Mouse (Mus musculus): ENCODE measurements around the gene Hoxd10. TPM values are rescaled to one million over a fixed set of nuclear protein-coding genes. Genes with fewer than 3 reads are reported as not detected.

Hoxd10 gene
- polyA plus RNA-seq, 1 experiment from 2014 or later, result not detected

DNA sequence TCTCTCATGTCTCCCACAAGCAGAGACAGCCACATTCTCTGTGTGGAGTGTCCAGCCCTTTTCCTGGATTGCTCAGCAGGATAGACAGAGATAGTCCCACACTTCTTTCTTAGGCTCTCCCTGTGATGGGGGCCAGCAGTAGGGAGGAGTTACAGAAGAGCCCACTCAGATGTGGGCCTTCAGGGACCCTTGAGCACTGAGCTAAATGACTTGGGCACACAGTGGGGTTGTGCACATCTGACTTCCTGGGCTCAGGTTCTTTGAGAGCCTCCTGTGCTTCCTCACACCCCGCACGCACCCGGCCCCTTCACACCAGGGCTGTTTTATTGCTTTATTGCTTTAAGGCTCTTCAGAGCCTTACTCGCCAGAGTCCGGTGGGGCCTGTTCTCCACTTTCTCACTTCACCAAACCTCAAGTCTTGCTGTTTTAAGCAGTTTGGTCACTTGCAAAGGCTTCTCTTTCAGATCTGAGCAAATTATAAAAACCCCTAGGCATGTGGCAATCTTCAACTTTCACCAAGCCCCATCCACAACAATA lies 29.3 kb downstream of the Hoxd10 start:
- H3K4me3 ChIP-seq, result no peak overlapping the region
- no peak for ATAC-seq (replicated peaks; ENCODE audit: insufficient number of reproducible peaks, insufficient read depth, low FRiP score, low read depth)
- peaks cover 2% of the 10 kb centered on the region; the same call in 1 of the 2 replicates for H3K4me1 ChIP-seq (replicated peaks)
- no peak overlapping the region for H3K27ac ChIP-seq
- H3K36me3 ChIP-seq, result no peaks in the 10 kb centered on the region
- no peak overlapping the region for H3K4me2 ChIP-seq
- WGBS, result 7% methylated on average over 5 of the region's 5 CpGs
- H3K27me3 ChIP-seq, result peaks cover 98% of the 10 kb centered on the region
- H3K9ac ChIP-seq, result no peak overlapping the region
- H3K9me3 ChIP-seq (replicated peaks), result no peaks in the 10 kb centered on the region

- ATAC-seq (replicated peaks; ENCODE audit: insufficient number of reproducible peaks, insufficient read depth, low FRiP score, low read depth), result no peak
- H3K4me2 ChIP-seq, result no peak overlapping the region
- H3K36me3 ChIP-seq, result no peaks in the 10 kb centered on the region
- H3K27ac ChIP-seq, result no peak overlapping the region
- H3K27me3 ChIP-seq, result peaks cover 98% of the 10 kb centered on the region
- H3K9ac ChIP-seq, result no peak overlapping the region
- H3K4me3 ChIP-seq, result no peak overlapping the region
- 15% methylated on average over 6 of the region's 6 CpGs for WGBS
- H3K9me3 ChIP-seq (replicated peaks), result no peaks in the 10 kb centered on the region
- H3K4me1 ChIP-seq (replicated peaks), result 0 out of 2 replicates have a peak, but pooled peaks cover 2% of the 10 kb centered on the region
These were observed 30.2 kb downstream of the Hoxd10 start for GRCm38 (mm10) chr2:74721882-74722281.

DNA sequence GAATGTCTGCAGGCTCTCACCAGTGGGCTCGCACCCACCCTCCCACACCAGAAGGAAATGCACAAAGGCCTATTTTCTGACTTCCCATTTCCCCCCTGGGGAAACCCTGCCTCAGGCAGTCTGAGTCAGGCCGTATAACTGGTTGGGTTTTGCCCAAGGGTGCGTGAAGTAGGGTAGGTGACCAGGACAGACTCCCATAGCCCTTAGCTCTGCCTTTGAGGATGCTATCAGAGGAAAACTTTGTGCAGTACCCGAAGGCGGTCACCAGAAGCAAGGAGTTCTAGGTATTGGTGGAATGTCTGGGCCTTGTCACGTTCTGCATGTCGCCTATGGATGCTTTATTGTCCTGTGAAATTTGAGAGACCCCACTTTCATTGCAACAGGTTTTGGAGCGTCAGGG lies 31.2 kb downstream of the Hoxd10 start:
- Histone ChIP-seq H3K4me3 (no peak overlapping the region), H3K27me3 (peaks cover 98% of the 10 kb centered on the region), H3K9ac (no peak overlapping the region), H3K36me3 (no peaks in the 10 kb centered on the region), H3K4me1 (replicated peaks) (peaks cover 9% of the 10 kb centered on the region), H3K4me2 (no peak overlapping the region), H3K9me3 (replicated peaks) (no peaks in the 10 kb centered on the region), H3K27ac (no peak overlapping the region)
- no peak for ATAC-seq (replicated peaks; ENCODE audit: insufficient number of reproducible peaks, insufficient read depth, low FRiP score, low read depth)
- WGBS, result 16% methylated on average over 8 of the region's 8 CpGs

DNA sequence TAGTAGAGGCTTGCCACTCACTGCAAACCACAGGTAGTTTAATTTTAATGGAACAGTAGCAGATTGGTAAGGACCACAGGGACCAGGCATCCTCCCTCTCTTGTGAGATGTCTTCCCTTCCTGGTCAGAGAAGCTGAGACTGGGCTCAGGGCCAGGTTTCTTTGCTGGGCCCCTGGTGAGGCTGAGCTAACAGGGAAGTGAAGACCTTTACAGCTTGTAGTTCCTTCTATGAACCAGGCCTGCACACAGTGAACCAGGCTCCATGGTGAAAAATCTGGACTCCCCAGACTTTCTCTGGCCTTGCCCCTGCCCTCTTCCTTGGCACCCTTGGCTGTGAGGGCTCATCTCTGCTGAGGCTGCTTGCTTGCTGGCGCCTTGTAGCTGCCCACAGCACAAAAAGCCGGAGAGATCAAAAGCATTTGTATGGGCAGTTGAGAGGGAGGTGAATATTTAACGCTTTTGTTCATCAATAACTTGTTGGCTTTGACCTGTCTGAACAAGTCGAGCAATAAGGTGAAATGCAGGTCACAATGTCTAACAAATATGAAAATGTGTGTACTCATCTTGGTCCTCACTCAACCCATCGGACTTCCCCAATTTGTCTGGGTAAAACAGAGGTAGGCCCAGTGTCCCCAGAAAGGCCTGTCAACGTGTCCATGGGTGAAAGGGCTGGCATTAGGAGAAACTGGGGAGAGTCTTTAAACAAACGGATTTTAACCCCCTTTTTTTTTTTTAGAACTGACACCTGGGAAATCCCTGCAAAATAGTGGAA lies 32.7 kb downstream of the Hoxd10 start:
- no peaks in the 10 kb centered on the region for H3K36me3 ChIP-seq
- H3K4me2 ChIP-seq, result no peak overlapping the region
- no peaks in the 10 kb centered on the region for H3K9me3 ChIP-seq (replicated peaks)
- H3K27me3 ChIP-seq, result peaks cover 100% of the 10 kb centered on the region
- 32% methylated on average over 7 of the region's 7 CpGs for WGBS
- no peak overlapping the region for H3K9ac ChIP-seq
- no peak overlapping the region for H3K4me3 ChIP-seq
- H3K4me1 ChIP-seq (replicated peaks), result peaks cover 9% of the 10 kb centered on the region
- no peak overlapping the region for H3K27ac ChIP-seq
- ATAC-seq (replicated peaks; ENCODE audit: insufficient number of reproducible peaks, insufficient read depth, low FRiP score, low read depth), result no peak

GRCm38 (mm10) chr2:74725171-74725570 lies 33.4 kb downstream of the Hoxd10 start:
- WGBS, result 16% methylated on average over 17 of the region's 17 CpGs
- Histone ChIP-seq H3K9ac (no peak overlapping the region), H3K4me1 (replicated peaks) (peaks cover 9% of the 10 kb centered on the region), H3K4me2 (no peak overlapping the region), H3K9me3 (replicated peaks) (no peaks in the 10 kb centered on the region), H3K27me3 (peaks cover 98% of the 10 kb centered on the region), H3K36me3 (no peaks in the 10 kb centered on the region), H3K4me3 (no peak overlapping the region), H3K27ac (no peak overlapping the region)
- ATAC-seq (replicated peaks; ENCODE audit: insufficient number of reproducible peaks, insufficient read depth, low FRiP score, low read depth), result no peak

GRCm38 (mm10) chr2:74726551-74726950 lies 34.8 kb downstream of the Hoxd10 start, which contains the start of gene Gm28230:
Gm28230 (plus strand) TSS chr2:74726728.
- Histone ChIP-seq H3K27me3 (peaks cover 98% of the 10 kb centered on the region), H3K4me2 (peak within 1 kb of the TSS; percentile 55), H3K36me3 (no peaks in the 10 kb centered on the region), H3K4me1 (replicated peaks) (peaks cover 9% of the 10 kb centered on the region), H3K9me3 (replicated peaks) (no peaks in the 10 kb centered on the region), H3K4me3 (peak within 1 kb of the TSS; percentile 35), H3K9ac (no peak within 1 kb of the TSS), H3K27ac (no peak within 1 kb of the TSS)
- WGBS, result 13% methylated on average over 5 of the region's 5 CpGs
- no peak for ATAC-seq (replicated peaks; ENCODE audit: insufficient number of reproducible peaks, insufficient read depth, low FRiP score, low read depth)

- Histone ChIP-seq H3K4me2 (peak overlapping the region; percentile 55), H3K36me3 (no peaks in the 10 kb centered on the region), H3K4me3 (peak overlapping the region; percentile 35), H3K27ac (no peak overlapping the region), H3K27me3 (peaks cover 98% of the 10 kb centered on the region), H3K9me3 (replicated peaks) (no peaks in the 10 kb centered on the region), H3K9ac (no peak overlapping the region), H3K4me1 (replicated peaks) (peaks cover 9% of the 10 kb centered on the region)
- no peak for ATAC-seq (replicated peaks; ENCODE audit: insufficient number of reproducible peaks, insufficient read depth, low FRiP score, low read depth)
- WGBS, result 2% methylated on average over 43 of the region's 43 CpGs
These were observed 35.4 kb downstream of the Hoxd10 start for GRCm38 (mm10) chr2:74726973-74727639.

DNA sequence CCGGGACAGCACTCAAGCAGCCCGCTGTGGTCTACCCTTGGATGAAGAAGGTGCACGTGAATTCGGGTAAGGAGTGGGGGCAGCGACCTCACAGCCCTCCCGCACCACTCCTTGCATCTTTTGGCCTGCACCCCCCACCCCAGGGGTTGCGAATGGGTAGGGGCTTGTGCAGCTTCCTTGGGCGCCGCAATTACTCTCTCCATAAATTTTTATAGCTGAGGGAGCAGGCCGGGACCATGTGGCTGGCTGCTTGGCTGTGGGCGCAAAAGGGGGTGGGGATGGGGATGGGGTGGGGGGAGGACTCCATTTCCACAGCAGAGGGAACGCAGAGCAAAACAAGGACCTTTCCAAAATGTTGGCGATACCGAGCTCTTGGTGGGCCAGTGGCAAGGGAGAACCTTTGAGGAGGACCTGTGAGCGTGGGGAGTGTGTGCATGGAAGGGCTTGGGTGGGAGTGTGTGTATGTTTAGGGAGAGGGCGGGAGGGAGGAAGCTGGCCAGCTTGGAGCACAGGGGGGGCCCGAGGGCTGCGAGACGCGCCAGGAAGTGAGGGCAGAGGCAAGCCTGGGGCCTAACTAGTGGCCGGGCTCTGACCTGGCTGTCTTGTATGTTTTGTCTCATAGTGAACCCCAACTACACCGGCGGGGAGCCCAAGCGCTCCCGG lies 36.0 kb downstream of the Hoxd10 start:
- Histone ChIP-seq H3K27me3 (peaks cover 98% of the 10 kb centered on the region), H3K4me1 (replicated peaks) (peaks cover 14% of the 10 kb centered on the region), H3K36me3 (no peaks in the 10 kb centered on the region), H3K27ac (no peak overlapping the region), H3K4me2 (peak overlapping the region; percentile 55), H3K9me3 (replicated peaks) (no peaks in the 10 kb centered on the region), H3K4me3 (peak overlapping the region; percentile 35), H3K9ac (no peak overlapping the region)
- ATAC-seq (replicated peaks; ENCODE audit: insufficient number of reproducible peaks, insufficient read depth, low FRiP score, low read depth), result no peak
- WGBS, result 1% methylated on average over 25 of the region's 25 CpGs

DNA sequence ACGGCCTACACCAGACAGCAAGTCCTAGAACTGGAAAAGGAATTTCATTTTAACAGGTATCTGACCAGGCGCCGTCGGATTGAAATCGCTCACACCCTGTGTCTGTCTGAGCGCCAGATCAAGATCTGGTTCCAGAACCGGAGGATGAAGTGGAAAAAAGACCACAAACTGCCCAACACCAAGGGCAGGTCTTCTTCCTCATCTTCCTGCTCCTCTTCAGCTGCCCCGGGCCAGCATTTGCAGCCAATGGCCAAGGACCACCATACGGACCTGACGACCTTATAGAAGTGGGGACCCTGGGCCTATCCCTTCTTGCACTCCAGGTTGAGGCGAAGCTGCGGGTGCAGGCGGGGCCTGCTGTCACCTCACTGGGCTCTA lies 36.6 kb downstream of the Hoxd10 start:
- Histone ChIP-seq H3K9me3 (replicated peaks) (no peaks in the 10 kb centered on the region), H3K4me2 (no peak overlapping the region), H3K27ac (no peak overlapping the region), H3K4me1 (replicated peaks) (peaks cover 16% of the 10 kb centered on the region), H3K36me3 (no peaks in the 10 kb centered on the region), H3K9ac (no peak overlapping the region), H3K27me3 (peaks cover 98% of the 10 kb centered on the region), H3K4me3 (0 out of 2 replicates have a peak overlapping the region, but pooled peaks have one; percentile 35)
- no peak for ATAC-seq (replicated peaks; ENCODE audit: insufficient number of reproducible peaks, insufficient read depth, low FRiP score, low read depth)
- WGBS, result 19% methylated on average over 13 of the region's 13 CpGs

GRCm38 (mm10) chr2:74730331-74730730 lies 38.6 kb downstream of the Hoxd10 start:
- Histone ChIP-seq H3K27ac (no peak overlapping the region), H3K36me3 (no peaks in the 10 kb centered on the region), H3K4me1 (replicated peaks) (peaks cover 16% of the 10 kb centered on the region), H3K4me3 (no peak overlapping the region), H3K9ac (no peak overlapping the region), H3K4me2 (no peak overlapping the region), H3K27me3 (peaks cover 97% of the 10 kb centered on the region), H3K9me3 (replicated peaks) (no peaks in the 10 kb centered on the region)
- WGBS, result 17% methylated on average over 8 of the region's 8 CpGs
- no peak for ATAC-seq (replicated peaks; ENCODE audit: insufficient number of reproducible peaks, insufficient read depth, low FRiP score, low read depth)

DNA sequence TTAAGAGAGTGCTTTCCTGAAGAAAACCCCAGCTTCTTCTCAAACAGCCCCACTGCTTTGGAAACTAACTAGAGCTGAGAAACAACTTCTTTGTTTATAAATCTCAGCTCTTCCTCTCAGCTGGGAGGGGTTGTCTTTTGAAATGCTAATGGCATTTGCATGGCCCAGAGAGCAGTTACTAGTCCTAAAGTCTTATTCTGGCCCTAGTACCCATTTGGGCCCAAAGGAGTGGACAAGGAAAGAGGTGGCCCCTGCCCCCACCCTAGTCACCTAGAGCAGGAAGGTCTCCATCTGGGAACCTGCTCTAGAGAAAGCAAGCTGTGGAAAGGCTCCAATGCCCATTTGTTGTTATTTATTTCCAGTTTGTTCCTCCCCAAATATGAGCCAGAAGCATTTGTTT lies 39.3 kb downstream of the Hoxd10 start:
- Histone ChIP-seq H3K27ac (no peak overlapping the region), H3K4me2 (no peak overlapping the region), H3K9ac (no peak overlapping the region), H3K9me3 (replicated peaks) (no peaks in the 10 kb centered on the region), H3K4me3 (no peak overlapping the region), H3K27me3 (peaks cover 97% of the 10 kb centered on the region), H3K4me1 (replicated peaks) (peaks cover 20% of the 10 kb centered on the region), H3K36me3 (no peaks in the 10 kb centered on the region)
- ATAC-seq (replicated peaks; ENCODE audit: insufficient number of reproducible peaks, insufficient read depth, low FRiP score, low read depth), result no peak

Data from heart, embryonic 15.5 days (tissue).